Mouse (Mus musculus): ENCODE measurements at regions not wholly inside any gene's neighbourhood (a gene's known extent, or its start where the extent isn't known, plus 50 kb on each side); places are given as distances from the start of the nearest gene placed in this dataset.
A peak's percentile ranks its signal among the peaks of the same experiment; 100 is the strongest.

DNA sequence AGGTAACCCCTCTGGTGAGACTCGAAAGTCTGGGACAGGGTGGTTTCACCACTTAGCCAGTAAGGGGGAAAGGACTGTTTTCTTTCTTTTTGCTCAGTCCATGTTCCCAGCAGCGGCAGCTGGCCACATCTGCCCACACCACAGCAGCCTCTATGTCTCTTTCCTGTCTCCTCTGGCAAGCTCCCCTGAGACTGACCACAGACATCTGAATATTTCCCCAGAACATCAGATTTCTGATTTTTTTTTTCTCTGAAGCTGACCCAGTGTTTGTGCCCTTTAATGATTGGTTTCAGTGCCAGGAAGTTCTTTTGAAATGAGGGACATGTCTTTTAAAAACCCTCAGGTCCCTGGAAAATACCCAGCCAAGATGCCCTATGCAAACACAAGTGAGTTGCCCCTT lies 101.7 kb upstream of the Syt6 start:
- peaks cover 5% of the 10 kb centered on the region; the same call in 1 of the 2 replicates for H3K4me1 ChIP-seq (ENCODE audit: control insufficient read depth, insufficient read depth, low read length)
- no peak for ATAC-seq (ENCODE audit: insufficient read depth, low FRiP score)
- H3K27ac ChIP-seq (ENCODE audit: low read length), result peak overlapping the region; percentile 72
- H3K27me3 ChIP-seq (ENCODE audit: control insufficient read depth, insufficient read depth, low read length), result no peaks in the 10 kb centered on the region
- H3K4me2 ChIP-seq (ENCODE audit: low read depth, low read length), result no peak overlapping the region
- WGBS, result 46% methylated on average over 2 of the region's 2 CpGs
- H3K4me3 ChIP-seq (replicated peaks; ENCODE audit: low read length), result no peak overlapping the region
- H3K9me3 ChIP-seq (replicated peaks; ENCODE audit: control insufficient read depth, low read length), result no peaks in the 10 kb centered on the region
- H3K36me3 ChIP-seq (ENCODE audit: control insufficient read depth, insufficient read depth, low read length), result no peaks in the 10 kb centered on the region
- no peak overlapping the region for H3K9ac ChIP-seq (ENCODE audit: low read length)

DNA sequence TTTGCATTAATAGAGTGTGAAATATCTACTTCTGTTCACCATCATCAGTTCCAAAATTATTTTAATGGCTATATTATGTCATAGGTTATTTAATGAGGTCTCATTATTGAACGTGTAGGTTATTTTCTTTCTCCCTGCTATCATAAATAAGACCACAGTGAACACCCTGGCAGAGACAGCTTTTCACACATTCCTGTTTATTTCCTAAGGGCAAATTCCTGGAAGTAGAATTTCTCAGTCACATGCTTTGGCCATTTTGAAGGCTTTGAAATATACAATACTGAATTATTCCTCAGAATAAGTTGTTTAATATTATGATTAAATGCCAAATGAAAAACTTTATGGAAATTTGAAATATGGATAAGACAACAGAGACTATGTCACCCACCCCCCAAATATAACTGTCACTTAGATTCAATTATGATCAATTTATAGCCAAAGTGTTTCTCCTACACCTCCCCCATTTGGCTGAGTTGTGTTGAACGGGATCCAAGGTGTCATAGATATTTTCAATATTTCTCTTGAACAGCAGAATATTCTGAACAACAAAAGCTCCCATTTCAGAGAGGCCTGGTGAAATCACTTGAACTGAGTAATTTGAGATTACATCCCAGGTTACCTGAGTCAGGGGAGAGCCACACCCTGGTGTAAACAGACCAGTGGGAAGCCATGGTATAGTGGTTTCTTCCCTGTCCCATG lies 95.0 kb upstream of the Syt6 start:
- ATAC-seq (ENCODE audit: insufficient read depth, low FRiP score), result no peak

DNA sequence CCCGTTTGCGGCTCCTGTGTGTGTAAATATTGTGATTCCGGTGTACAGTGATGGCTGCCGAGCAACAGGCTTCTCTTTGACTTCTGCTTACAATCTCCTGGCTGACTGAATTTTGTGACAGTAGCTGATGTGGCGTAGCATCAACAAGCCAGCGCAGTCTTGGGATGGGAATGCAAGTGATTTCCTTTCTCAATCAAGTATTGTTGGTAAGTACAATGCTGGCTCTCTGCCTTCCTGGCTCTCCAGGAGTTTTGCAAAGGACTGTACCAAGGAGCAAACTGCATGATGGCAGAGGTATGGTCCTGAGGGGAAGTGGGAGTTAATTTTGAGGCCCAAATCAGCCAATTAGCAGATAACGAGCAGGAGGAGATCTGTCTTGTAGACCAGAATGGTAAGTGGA lies 94.4 kb upstream of the Syt6 start:
- Histone ChIP-seq H3K27ac (ENCODE audit: low read length) (no peak overlapping the region), H3K4me1 (ENCODE audit: control insufficient read depth, insufficient read depth, low read length) (no peaks in the 10 kb centered on the region), H3K27me3 (ENCODE audit: control insufficient read depth, insufficient read depth, low read length) (no peaks in the 10 kb centered on the region), H3K4me3 (replicated peaks; ENCODE audit: low read length) (no peak overlapping the region), H3K9ac (ENCODE audit: low read length) (no peak overlapping the region), H3K4me2 (ENCODE audit: low read depth, low read length) (no peak overlapping the region), H3K36me3 (ENCODE audit: control insufficient read depth, insufficient read depth, low read length) (no peaks in the 10 kb centered on the region), H3K9me3 (replicated peaks; ENCODE audit: control insufficient read depth, low read length) (no peaks in the 10 kb centered on the region)
- 63% methylated on average over 7 of the region's 7 CpGs for WGBS
- no peak for ATAC-seq (ENCODE audit: insufficient read depth, low FRiP score)

More for the DNA sequence above, 95.0 kb upstream of the Syt6 start:
- no peak overlapping the region for H3K27ac ChIP-seq (ENCODE audit: low read length)
- H3K4me2 ChIP-seq (ENCODE audit: low read depth, low read length), result no peak overlapping the region
- H3K36me3 ChIP-seq (ENCODE audit: control insufficient read depth, insufficient read depth, low read length), result no peaks in the 10 kb centered on the region
- no peaks in the 10 kb centered on the region for H3K27me3 ChIP-seq (ENCODE audit: control insufficient read depth, insufficient read depth, low read length)
- H3K9ac ChIP-seq (ENCODE audit: low read length), result no peak overlapping the region
- H3K9me3 ChIP-seq (replicated peaks; ENCODE audit: control insufficient read depth, low read length), result no peaks in the 10 kb centered on the region
- H3K4me3 ChIP-seq (replicated peaks; ENCODE audit: low read length), result no peak overlapping the region
- H3K4me1 ChIP-seq (ENCODE audit: control insufficient read depth, insufficient read depth, low read length), result no peaks in the 10 kb centered on the region
- WGBS, result 65% methylated on average over 2 of the region's 2 CpGs

DNA sequence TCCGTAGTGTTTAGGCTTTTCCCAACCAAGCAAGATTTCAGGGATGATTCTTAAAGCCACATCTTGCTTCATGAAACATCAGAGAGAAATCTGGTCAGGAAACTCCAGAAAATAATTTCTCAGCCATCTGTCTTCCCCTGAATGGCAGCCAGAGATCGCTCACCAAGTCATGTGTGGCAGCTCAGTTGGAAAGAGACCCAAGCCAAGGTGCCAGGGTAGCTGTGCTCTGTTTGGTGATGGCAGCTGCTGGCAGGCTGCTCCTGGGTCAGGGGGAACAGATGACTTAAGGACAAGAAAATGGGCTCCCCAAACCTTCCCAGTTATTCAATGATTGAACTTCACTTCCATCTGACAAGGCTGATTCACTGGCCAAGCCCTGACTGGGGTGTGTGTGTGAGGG lies 91.7 kb upstream of the Syt6 start:
- no peak overlapping the region for H3K4me2 ChIP-seq (ENCODE audit: low read depth, low read length)
- WGBS, result 89% methylated on average over 2 of the region's 2 CpGs
- H3K27ac ChIP-seq (ENCODE audit: low read length), result no peak overlapping the region
- no peak for ATAC-seq (ENCODE audit: insufficient read depth, low FRiP score)
- H3K9me3 ChIP-seq (replicated peaks; ENCODE audit: control insufficient read depth, low read length), result no peaks in the 10 kb centered on the region
- no peak overlapping the region for H3K9ac ChIP-seq (ENCODE audit: low read length)
- H3K27me3 ChIP-seq (ENCODE audit: control insufficient read depth, insufficient read depth, low read length), result no peaks in the 10 kb centered on the region
- no peaks in the 10 kb centered on the region for H3K4me1 ChIP-seq (ENCODE audit: control insufficient read depth, insufficient read depth, low read length)
- no peak overlapping the region for H3K4me3 ChIP-seq (replicated peaks; ENCODE audit: low read length)
- no peaks in the 10 kb centered on the region for H3K36me3 ChIP-seq (ENCODE audit: control insufficient read depth, insufficient read depth, low read length)

DNA sequence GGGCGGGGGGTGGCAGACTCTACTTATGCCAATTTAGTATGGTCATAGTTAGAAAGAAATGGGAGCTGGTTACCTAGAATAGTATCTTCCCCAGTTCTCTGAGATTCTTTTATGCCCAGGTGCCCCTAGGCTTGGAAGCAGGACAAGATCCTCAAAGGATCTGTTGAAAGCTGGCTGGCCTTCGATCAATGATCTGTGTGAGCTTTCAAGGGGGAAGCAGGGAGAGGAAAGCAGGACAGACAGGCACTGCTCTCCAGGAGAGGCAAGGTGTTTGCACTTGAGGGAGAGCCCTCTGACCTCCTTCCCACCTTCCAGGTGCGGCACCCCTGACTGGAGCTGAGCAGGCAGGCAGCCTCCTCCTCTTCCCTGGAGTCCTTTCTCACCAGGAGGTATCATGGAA lies 91.3 kb upstream of the Syt6 start:
- WGBS, result 70% methylated on average over 3 of the region's 3 CpGs
- no peak overlapping the region for H3K4me2 ChIP-seq (ENCODE audit: low read depth, low read length)
- H3K4me1 ChIP-seq (ENCODE audit: control insufficient read depth, insufficient read depth, low read length), result no peaks in the 10 kb centered on the region
- no peak overlapping the region for H3K4me3 ChIP-seq (replicated peaks; ENCODE audit: low read length)
- no peaks in the 10 kb centered on the region for H3K36me3 ChIP-seq (ENCODE audit: control insufficient read depth, insufficient read depth, low read length)
- H3K9ac ChIP-seq (ENCODE audit: low read length), result no peak overlapping the region
- H3K27ac ChIP-seq (ENCODE audit: low read length), result no peak overlapping the region
- no peaks in the 10 kb centered on the region for H3K27me3 ChIP-seq (ENCODE audit: control insufficient read depth, insufficient read depth, low read length)
- no peaks in the 10 kb centered on the region for H3K9me3 ChIP-seq (replicated peaks; ENCODE audit: control insufficient read depth, low read length)
- ATAC-seq (ENCODE audit: insufficient read depth, low FRiP score), result no peak

DNA sequence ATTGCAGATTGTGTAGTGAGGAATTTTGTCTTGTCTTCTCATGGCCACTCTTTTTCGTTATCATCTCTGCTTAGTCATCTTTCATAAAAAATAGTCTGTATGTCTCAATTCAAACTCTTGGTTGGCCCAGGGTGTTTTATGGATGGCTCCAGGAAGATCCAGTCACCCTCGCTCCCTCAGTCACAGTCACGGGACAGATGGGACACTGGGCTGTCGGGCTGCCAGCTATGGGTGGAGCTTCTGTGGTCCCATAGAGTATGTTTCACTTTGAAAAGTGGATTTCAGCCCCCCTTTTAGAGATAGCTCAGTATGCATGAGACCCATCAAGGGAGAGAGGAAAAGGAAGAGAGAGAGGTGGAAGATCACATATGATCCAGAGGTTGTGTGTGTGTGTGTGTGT lies 85.2 kb upstream of the Syt6 start:
- H3K4me3 ChIP-seq (replicated peaks; ENCODE audit: low read length), result no peak overlapping the region
- no peaks in the 10 kb centered on the region for H3K4me1 ChIP-seq (ENCODE audit: control insufficient read depth, insufficient read depth, low read length)
- no peak overlapping the region for H3K4me2 ChIP-seq (ENCODE audit: low read depth, low read length)
- no peaks in the 10 kb centered on the region for H3K36me3 ChIP-seq (ENCODE audit: control insufficient read depth, insufficient read depth, low read length)
- no peaks in the 10 kb centered on the region for H3K9me3 ChIP-seq (replicated peaks; ENCODE audit: control insufficient read depth, low read length)
- no peaks in the 10 kb centered on the region for H3K27me3 ChIP-seq (ENCODE audit: control insufficient read depth, insufficient read depth, low read length)
- H3K9ac ChIP-seq (ENCODE audit: low read length), result no peak overlapping the region
- 73% methylated on average over 4 of the region's 4 CpGs for WGBS
- H3K27ac ChIP-seq (ENCODE audit: low read length), result no peak overlapping the region
- no peak for ATAC-seq (ENCODE audit: insufficient read depth, low FRiP score)

DNA sequence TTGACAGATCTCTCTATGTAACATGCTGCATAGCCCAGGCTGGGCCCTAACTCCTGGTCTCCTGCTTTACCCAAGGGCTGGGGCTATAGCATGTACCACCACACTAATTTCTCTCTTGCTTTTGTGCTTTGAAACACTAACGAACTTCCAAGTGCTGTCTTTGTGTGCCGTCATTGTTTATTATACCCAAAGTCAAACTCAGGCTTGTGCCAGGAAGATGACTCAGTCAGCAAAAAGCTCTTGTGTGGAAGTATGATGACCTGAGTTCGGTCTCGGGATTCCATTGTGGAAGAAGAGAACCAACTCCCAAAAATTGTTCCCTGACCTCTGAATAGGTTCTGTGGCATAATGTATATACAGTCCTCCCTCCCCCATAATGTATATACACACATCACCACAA lies 84.1 kb upstream of the Syt6 start:
- no peaks in the 10 kb centered on the region for H3K27me3 ChIP-seq (ENCODE audit: control insufficient read depth, insufficient read depth, low read length)
- H3K9me3 ChIP-seq (replicated peaks; ENCODE audit: control insufficient read depth, low read length), result no peaks in the 10 kb centered on the region
- no peak overlapping the region for H3K27ac ChIP-seq (ENCODE audit: low read length)
- H3K4me2 ChIP-seq (ENCODE audit: low read depth, low read length), result no peak overlapping the region
- no peak overlapping the region for H3K4me3 ChIP-seq (replicated peaks; ENCODE audit: low read length)
- no peak overlapping the region for H3K9ac ChIP-seq (ENCODE audit: low read length)
- WGBS, result 68% methylated on average over 4 of the region's 4 CpGs
- ATAC-seq (ENCODE audit: insufficient read depth, low FRiP score), result no peak
- no peaks in the 10 kb centered on the region for H3K4me1 ChIP-seq (ENCODE audit: control insufficient read depth, insufficient read depth, low read length)
- no peaks in the 10 kb centered on the region for H3K36me3 ChIP-seq (ENCODE audit: control insufficient read depth, insufficient read depth, low read length)

DNA sequence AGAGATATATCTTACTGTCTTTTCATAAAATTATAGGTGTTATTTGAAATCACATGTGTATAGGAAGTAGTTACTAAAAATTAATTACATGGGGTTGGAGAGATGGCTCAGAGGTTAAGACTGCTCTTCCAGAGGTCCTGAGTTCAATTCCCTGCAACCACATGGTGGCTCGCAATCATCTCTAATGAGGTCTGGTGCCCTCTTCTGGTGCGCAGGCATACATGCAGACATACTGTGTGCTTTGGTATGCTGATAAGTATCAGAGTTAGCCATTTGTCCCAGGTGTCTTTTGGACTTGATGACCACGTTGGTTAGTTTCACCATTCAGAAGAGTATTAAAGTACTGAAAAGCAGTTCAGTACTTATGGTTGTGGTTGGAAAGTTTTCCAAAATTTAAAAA lies 82.8 kb upstream of the Syt6 start:
- Histone ChIP-seq H3K4me3 (replicated peaks; ENCODE audit: low read length) (no peak overlapping the region), H3K9me3 (replicated peaks; ENCODE audit: control insufficient read depth, low read length) (no peaks in the 10 kb centered on the region), H3K4me2 (ENCODE audit: low read depth, low read length) (no peak overlapping the region), H3K27me3 (ENCODE audit: control insufficient read depth, insufficient read depth, low read length) (no peaks in the 10 kb centered on the region), H3K36me3 (ENCODE audit: control insufficient read depth, insufficient read depth, low read length) (no peaks in the 10 kb centered on the region), H3K4me1 (ENCODE audit: control insufficient read depth, insufficient read depth, low read length) (no peaks in the 10 kb centered on the region), H3K9ac (ENCODE audit: low read length) (no peak overlapping the region), H3K27ac (ENCODE audit: low read length) (no peak overlapping the region)
- no peak for ATAC-seq (ENCODE audit: insufficient read depth, low FRiP score)
- WGBS, result 86% methylated on average over 3 of the region's 3 CpGs

DNA sequence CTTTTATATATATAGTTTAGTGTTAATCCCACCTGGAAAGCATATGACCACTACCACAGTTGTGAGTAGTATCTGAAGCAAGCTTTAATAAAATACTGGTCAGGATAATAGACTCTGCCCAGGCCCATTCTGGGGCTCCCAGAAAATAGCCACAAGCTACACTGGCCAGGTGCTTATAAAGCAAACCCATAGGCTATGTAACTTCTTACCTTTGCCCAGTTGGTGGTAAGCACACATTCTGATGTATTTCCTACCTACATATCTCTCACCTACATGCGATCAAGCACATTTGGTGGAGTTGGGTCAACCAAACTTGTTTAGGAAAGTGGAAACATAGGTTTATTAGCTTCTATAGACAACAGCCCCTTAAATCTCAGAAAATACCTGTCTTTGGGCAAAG lies 81.4 kb upstream of the Syt6 start:
- Histone ChIP-seq H3K9me3 (replicated peaks; ENCODE audit: control insufficient read depth, low read length) (no peaks in the 10 kb centered on the region), H3K4me1 (ENCODE audit: control insufficient read depth, insufficient read depth, low read length) (no peaks in the 10 kb centered on the region), H3K4me2 (ENCODE audit: low read depth, low read length) (no peak overlapping the region), H3K27ac (ENCODE audit: low read length) (no peak overlapping the region), H3K27me3 (ENCODE audit: control insufficient read depth, insufficient read depth, low read length) (no peaks in the 10 kb centered on the region), H3K9ac (ENCODE audit: low read length) (no peak overlapping the region), H3K36me3 (ENCODE audit: control insufficient read depth, insufficient read depth, low read length) (no peaks in the 10 kb centered on the region), H3K4me3 (replicated peaks; ENCODE audit: low read length) (no peak overlapping the region)
- 93% methylated on average over 1 of the region's 1 CpGs for WGBS
- ATAC-seq (ENCODE audit: insufficient read depth, low FRiP score), result no peak

DNA sequence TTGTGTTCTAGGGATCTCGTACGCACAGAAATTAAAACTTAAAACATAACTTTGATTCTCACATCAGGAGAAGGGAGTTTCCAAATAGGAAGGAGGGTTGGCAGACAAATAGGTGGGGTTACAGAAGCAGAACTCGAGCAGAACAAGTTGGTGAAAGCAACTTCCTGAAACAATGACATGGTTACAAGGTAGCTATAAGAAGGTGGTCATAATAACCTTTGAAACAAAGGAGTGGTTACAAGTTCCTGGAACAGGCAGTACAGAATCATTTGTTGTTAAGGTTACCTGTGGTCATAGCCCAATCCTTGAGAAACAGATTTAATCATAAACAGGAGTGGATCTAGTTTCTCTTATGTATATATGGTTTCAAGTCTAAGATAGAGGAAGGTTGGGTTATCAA lies 81.0 kb upstream of the Syt6 start:
- H3K4me3 ChIP-seq (replicated peaks; ENCODE audit: low read length), result no peak overlapping the region
- H3K36me3 ChIP-seq (ENCODE audit: control insufficient read depth, insufficient read depth, low read length), result no peaks in the 10 kb centered on the region
- WGBS, result 81% methylated on average over 3 of the region's 3 CpGs
- no peak for ATAC-seq (ENCODE audit: insufficient read depth, low FRiP score)
- H3K9me3 ChIP-seq (replicated peaks; ENCODE audit: control insufficient read depth, low read length), result no peaks in the 10 kb centered on the region
- H3K4me2 ChIP-seq (ENCODE audit: low read depth, low read length), result no peak overlapping the region
- H3K4me1 ChIP-seq (ENCODE audit: control insufficient read depth, insufficient read depth, low read length), result no peaks in the 10 kb centered on the region
- no peak overlapping the region for H3K9ac ChIP-seq (ENCODE audit: low read length)
- H3K27ac ChIP-seq (ENCODE audit: low read length), result no peak overlapping the region
- no peaks in the 10 kb centered on the region for H3K27me3 ChIP-seq (ENCODE audit: control insufficient read depth, insufficient read depth, low read length)
